Mouse (Mus musculus) kidney, embryonic 14.5 days (tissue): ENCODE results near the gene Adad2. TPM values are rescaled to one million over a fixed set of nuclear protein-coding genes. Genes with fewer than 3 reads are reported as not detected.

Experiments
- ATAC-seq: fragments of 200-750 bp; cut with Nextera tagmentation; 2 replicates; pipeline ENCODE4 v1.8.0; 2017; ENCODE audit warnings: moderate number of reproducible peaks, mild to moderate bottlenecking, moderate TSS enrichment, moderate library complexity; ENCODE audit not compliant: low FRiP score, low TSS enrichment
- H3K27ac ChIP-seq: fragments of 300-500 bp; sonication (generic); 2 replicates; pipeline ENCODE4 v1.5.1; 2014; ENCODE audit warnings: low read depth, mild to moderate bottlenecking, low read length, moderate library complexity, mixed read lengths
- H3K27me3 ChIP-seq: fragments of 300-500 bp; sonication (generic); 2 replicates; pipeline ENCODE4 v1.6.1; 2014; ENCODE audit warnings: mild to moderate bottlenecking, low read length; ENCODE audit not compliant: control insufficient read depth, insufficient read depth
- H3K36me3 ChIP-seq: fragments of 300-500 bp; sonication (generic); 2 replicates; pipeline ENCODE4 v1.6.1; 2014; ENCODE audit warnings: low read length, mixed read lengths; ENCODE audit not compliant: control insufficient read depth, insufficient read depth
- H3K4me1 ChIP-seq: fragments of 300-500 bp; sonication (generic); 2 replicates; pipeline ENCODE4 v1.6.1; 2014; ENCODE audit warnings: low read length, mixed read lengths; ENCODE audit not compliant: control insufficient read depth, insufficient read depth
- H3K4me2 ChIP-seq: fragments of 300-500 bp; sonication (generic); replicated peaks from 2 replicates; pipeline ENCODE4 v1.6.1; 2014; ENCODE audit warnings: low read depth, mild to moderate bottlenecking, low read length
- H3K4me3 ChIP-seq: fragments of 300-500 bp; sonication (generic); 2 replicates; pipeline ENCODE4 v1.5.1; 2014; ENCODE audit warnings: mild to moderate bottlenecking, low read length
- H3K9ac ChIP-seq: fragments of 300-500 bp; sonication (generic); 2 replicates; pipeline ENCODE4 v1.6.1; 2014; ENCODE audit warnings: low read depth, mild to moderate bottlenecking, low read length, moderate library complexity
- H3K9me3 ChIP-seq: fragments of 300-500 bp; sonication (generic); 2 replicates; pipeline ENCODE4 v1.6.1; 2016; ENCODE audit warnings: low read length; ENCODE audit not compliant: control insufficient read depth
- WGBS: fragments of 180-500 bp; shearing (Covaris S2); extraction: QIAGEN DNeasy Blood & Tissue Kit; methylation state at CpG from one replicate; pipeline ENCODE4 v1.1.7; 2014; 5-methylcytosine and 5-hydroxymethylcytosine counted together
- polyA plus RNA-seq: library from polyadenylated mRNA; unstranded; fragments of >200 nt; fragmentation: Nextera tagmentation; extraction: Ambion mirVana; gene quantifications from 2 replicates; pipeline ENCODE4 v1.2.1, GENCODE M21; 2014

The Adad2 gene
- polyA plus RNA-seq, 1 experiment from 2014 or later, result not detected

DNA sequence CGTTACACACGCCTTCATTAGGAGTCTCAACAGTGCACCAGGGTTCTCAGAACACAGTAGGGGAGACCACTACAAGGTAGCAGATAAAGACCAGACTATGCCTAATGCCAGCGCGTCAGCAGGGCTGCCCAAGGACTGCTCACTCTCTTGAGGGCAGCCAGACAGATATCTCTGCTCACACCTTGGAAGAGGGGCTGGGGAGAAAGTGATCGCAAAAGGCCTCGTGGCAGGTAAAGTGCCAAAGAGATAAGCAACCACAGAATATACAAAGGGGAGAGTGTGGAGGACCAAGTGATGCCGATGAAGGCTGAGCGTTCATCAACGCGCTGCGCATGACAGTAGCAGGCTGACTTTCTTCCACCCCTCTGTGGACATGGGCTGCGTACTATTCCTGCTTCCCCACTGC, 8.1 kb upstream of the Adad2 start:
- peaks cover 8% of the 10 kb centered on the region; the same call in 1 of the 2 replicates for H3K4me1 ChIP-seq
- peaks cover 30% of the 10 kb centered on the region for H3K36me3 ChIP-seq

DNA sequence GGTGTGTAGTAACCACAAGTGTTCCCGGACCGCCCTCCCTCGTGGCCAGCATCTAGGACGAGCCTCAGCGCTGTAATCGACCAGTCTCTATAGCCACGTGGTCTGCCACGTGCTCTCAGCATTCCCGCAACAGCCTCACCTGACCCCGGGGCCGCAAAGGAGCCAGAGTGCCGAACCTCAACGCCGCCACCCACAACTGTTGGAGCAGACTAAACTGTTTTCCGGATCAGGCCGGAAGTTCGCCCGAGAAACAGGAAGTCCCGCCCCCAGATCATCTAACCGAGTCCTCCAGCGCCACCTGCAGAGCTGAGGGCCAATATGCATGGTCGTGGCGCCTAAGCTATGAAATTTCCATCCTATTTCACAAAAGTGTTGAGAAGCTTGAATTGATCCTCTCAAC, 7.6 kb upstream of the Adad2 start, which contains the start of gene Taf1c:
Taf1c (minus strand) TSS at position 227 of the 400 bp plus-strand sequence.
- Histone ChIP-seq H3K4me3 (peak within 1 kb of the TSS; percentile 73), H3K36me3 (peaks cover 26% of the 10 kb centered on the region), H3K27ac (no peak within 1 kb of the TSS), H3K9me3 (no peaks in the 10 kb centered on the region), H3K27me3 (no peaks in the 10 kb centered on the region), H3K4me1 (peaks cover 8% of the 10 kb centered on the region; the same call in 1 of the 2 replicates), H3K4me2 (peak within 1 kb of the TSS; percentile 82), H3K9ac (peak within 1 kb of the TSS; percentile 75)
- peak; percentile 80 for ATAC-seq
- WGBS, result 1% methylated on average over 23 of the region's 23 CpGs

More for the DNA sequence above, 8.1 kb upstream of the Adad2 start:
- ATAC-seq, result no peak
- Histone ChIP-seq H3K9me3 (no peaks in the 10 kb centered on the region), H3K4me2 (peak overlapping the region; percentile 82), H3K9ac (peak overlapping the region; percentile 75), H3K27ac (no peak overlapping the region), H3K4me3 (peak overlapping the region; percentile 73), H3K27me3 (no peaks in the 10 kb centered on the region)
- 41% methylated on average over 12 of the region's 12 CpGs for WGBS

DNA sequence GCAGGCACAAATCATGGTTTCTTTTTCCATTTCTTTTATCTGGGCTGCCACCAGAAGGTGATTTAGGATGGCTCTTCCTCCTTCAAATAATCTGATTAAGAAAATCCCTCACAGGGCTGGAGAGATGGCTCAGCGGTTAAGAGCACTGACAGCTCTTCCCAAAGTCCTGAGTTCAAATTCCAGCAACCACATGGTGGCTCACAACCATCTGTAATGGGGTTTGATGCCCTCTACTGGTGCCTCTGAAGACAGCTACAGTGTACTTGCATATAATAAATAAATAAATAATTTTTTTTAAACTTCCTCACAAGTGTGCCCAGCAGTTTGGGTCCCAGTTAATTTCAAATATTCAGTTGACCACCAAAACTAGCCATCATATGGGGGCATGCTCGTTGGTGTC, 6.3 kb upstream of the Adad2 start:
- H3K9ac ChIP-seq, result no peak overlapping the region
- H3K9me3 ChIP-seq, result no peaks in the 10 kb centered on the region
- H3K4me1 ChIP-seq, result peaks cover 8% of the 10 kb centered on the region; the same call in 1 of the 2 replicates
- H3K4me3 ChIP-seq, result no peak overlapping the region
- H3K27ac ChIP-seq, result no peak overlapping the region
- no peaks in the 10 kb centered on the region for H3K27me3 ChIP-seq
- WGBS, result 81% methylated on average over 2 of the region's 2 CpGs
- H3K36me3 ChIP-seq, result peaks cover 14% of the 10 kb centered on the region
- ATAC-seq, result no peak
- H3K4me2 ChIP-seq, result no peak overlapping the region

DNA sequence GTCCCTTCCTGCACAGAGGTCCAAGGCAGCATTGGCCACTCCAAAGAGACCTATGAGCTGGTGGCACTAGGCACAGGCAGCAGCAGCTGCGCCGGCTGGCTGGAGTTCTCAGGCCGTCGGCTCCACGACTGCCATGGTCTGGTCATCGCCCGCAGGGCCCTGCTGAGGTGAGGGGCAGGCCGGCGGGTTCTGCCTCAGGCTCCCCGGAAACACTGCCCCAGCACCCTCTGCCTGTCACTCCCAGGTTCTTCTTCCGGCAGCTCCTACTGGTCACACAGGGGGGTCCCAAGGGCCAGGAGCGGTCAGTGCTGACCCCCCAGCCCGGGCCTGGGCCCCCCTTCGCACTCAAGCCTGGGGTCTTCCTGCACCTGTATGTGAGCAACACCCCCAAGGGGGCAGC, 2.5 kb downstream of the Adad2 start:
- WGBS, result 77% methylated on average over 13 of the region's 14 CpGs
- Histone ChIP-seq H3K4me1 (no peaks in the 10 kb centered on the region), H3K4me2 (no peak overlapping the region), H3K27me3 (no peaks in the 10 kb centered on the region), H3K9ac (no peak overlapping the region), H3K36me3 (no peaks in the 10 kb centered on the region), H3K9me3 (no peaks in the 10 kb centered on the region), H3K27ac (no peak overlapping the region), H3K4me3 (no peak overlapping the region)
- no peak for ATAC-seq

DNA sequence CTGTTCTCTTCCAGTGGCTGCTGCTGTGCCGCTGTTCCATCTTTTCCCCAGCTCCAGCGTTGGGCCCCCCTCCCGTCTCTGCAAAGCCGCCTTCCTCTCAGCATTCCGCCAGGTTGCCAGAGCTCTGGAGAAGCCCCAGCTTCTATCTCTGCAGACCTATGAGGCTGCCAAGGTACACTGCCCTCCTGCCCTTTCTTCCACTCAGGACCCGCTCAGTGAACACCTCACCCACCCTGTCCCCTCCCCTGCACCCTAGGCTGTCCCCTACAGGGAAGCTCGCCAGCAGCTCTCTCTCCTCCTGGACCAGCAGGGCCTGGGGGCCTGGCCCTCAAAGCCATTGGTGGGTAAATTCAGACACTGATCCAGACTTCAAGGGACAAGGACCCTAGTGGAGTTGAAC, 3.8 kb downstream of the Adad2 start:
- Histone ChIP-seq H3K27ac (no peak overlapping the region), H3K9me3 (no peaks in the 10 kb centered on the region), H3K4me3 (no peak overlapping the region), H3K9ac (no peak overlapping the region; the same call in 1 of the 2 replicates), H3K4me1 (no peaks in the 10 kb centered on the region), H3K27me3 (no peaks in the 10 kb centered on the region), H3K36me3 (no peaks in the 10 kb centered on the region), H3K4me2 (no peak overlapping the region)
- no peak for ATAC-seq
- 79% methylated on average over 7 of the region's 7 CpGs for WGBS

DNA sequence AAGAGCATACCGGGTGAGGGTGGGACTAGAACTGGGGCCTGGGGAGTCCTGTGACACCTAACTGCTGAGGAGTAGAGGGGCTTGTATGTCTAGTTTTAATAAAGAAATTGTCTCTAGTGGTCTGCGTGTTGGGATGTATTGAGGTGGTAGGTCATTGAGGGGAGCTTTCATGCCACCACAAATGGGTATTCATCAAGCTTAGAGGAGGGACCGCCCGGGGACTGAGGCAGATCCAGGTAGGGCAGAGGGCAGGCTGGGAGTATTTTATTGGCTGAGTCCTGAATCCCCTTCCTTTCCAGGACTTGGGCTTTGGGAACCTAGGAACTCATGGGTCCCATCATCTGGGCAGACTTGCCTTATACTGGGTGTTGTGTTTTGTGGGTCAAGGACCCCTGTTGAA, 4.3 kb downstream of the Adad2 start:
- ATAC-seq, result no peak
- H3K27ac ChIP-seq, result no peak overlapping the region

DNA sequence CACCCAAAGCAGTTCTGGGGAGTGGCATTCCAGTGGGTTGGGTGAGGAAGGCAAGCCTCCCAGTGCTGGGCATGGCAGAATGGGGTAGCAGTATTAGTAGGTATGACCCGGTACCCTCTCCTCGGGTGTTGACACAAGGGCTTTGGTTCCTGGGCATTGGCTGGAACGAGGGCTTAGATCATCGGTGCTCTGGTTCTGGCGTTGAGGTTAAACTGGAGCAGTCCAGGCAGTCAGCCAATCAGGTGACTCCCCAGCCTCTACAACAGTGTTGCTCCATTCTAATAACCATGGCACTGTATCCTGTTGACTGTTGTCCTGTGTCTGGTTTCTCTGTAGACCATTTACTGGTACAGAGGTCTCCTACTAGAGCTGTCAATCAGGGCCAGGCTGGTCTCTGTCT, 5.0 kb downstream of the Adad2 start:
- no peak overlapping the region for H3K9ac ChIP-seq
- no peak for ATAC-seq
- no peaks in the 10 kb centered on the region for H3K27me3 ChIP-seq
- no peaks in the 10 kb centered on the region for H3K36me3 ChIP-seq
- H3K4me1 ChIP-seq, result no peaks in the 10 kb centered on the region
- no peak overlapping the region for H3K27ac ChIP-seq
- H3K4me2 ChIP-seq, result no peak overlapping the region
- no peak overlapping the region for H3K4me3 ChIP-seq
- H3K9me3 ChIP-seq, result no peaks in the 10 kb centered on the region
- 84% methylated on average over 5 of the region's 5 CpGs for WGBS

More for the DNA sequence above, 4.3 kb downstream of the Adad2 start:
- no peaks in the 10 kb centered on the region for H3K4me1 ChIP-seq
- H3K27me3 ChIP-seq, result no peaks in the 10 kb centered on the region
- no peaks in the 10 kb centered on the region for H3K36me3 ChIP-seq
- H3K4me3 ChIP-seq, result no peak overlapping the region
- no peak overlapping the region; the same call in 1 of the 2 replicates for H3K9ac ChIP-seq
- no peaks in the 10 kb centered on the region for H3K9me3 ChIP-seq
- WGBS, result 93% methylated on average over 4 of the region's 4 CpGs
- no peak overlapping the region for H3K4me2 ChIP-seq

DNA sequence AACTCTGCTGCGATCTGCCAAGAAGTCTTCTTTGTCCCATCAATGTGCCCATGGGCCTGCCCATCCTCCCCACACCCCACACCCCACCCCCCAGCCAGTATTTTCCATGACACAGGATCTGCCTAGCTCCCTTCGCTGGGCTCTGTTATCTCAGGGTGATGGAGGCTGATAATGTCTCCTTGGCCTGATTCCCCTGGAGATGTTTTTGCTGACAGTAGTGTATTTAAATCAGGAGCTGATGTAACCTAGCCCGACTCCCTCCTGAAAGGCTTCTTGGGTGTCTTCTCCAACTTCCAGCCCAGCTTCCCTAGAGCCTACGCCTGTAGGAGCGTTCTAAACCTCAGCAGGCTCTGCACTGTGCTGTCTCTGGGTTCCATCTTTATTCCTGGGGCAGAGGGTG, 6.3 kb downstream of the Adad2 start:
- no peak for ATAC-seq
- Histone ChIP-seq H3K4me1 (no peaks in the 10 kb centered on the region), H3K9ac (no peak overlapping the region), H3K27me3 (no peaks in the 10 kb centered on the region), H3K27ac (no peak overlapping the region), H3K9me3 (no peaks in the 10 kb centered on the region), H3K36me3 (no peaks in the 10 kb centered on the region), H3K4me3 (no peak overlapping the region), H3K4me2 (no peak overlapping the region)
- 68% methylated on average over 5 of the region's 5 CpGs for WGBS

DNA sequence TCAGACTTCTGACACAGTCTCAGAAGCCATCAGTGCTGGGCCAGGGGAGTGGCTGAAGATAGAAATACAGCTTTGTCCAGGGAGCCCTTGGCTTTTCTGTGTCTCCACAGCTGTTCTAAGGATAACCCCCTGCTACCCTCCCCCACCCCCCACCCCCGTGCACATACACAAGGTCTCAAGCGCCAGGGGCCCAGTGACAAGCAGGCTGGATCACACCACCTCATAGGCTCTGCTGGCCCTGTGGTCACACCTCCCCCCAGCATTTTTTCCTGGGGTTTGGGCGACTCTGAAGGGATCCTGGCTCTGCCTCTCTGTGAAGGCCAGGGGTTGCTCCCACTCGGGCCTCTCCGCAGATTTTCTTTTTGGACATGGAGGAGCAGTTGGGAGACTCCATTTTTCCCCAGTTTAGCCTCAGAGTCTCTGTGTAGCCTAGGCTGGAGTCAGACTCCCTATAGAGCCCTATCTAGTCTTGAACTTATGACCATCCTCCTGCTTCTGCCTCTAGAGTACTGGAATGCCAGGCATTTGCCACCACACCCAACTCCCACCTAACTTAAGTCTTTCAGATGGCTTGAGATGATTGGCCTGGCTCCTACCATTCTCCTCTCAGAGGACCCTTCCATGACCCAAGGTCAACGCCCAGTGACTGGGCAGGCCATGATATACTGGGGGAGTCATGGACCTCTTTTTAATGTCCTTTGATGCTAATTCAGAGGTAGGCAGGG, 7.7 kb downstream of the Adad2 start:
- no peak for ATAC-seq
- 62% methylated on average over 6 of the region's 6 CpGs for WGBS
- H3K4me3 ChIP-seq, result no peak overlapping the region
- H3K4me1 ChIP-seq, result no peaks in the 10 kb centered on the region
- H3K9ac ChIP-seq, result no peak overlapping the region
- H3K4me2 ChIP-seq, result no peak overlapping the region
- H3K36me3 ChIP-seq, result no peaks in the 10 kb centered on the region
- no peaks in the 10 kb centered on the region for H3K27me3 ChIP-seq
- no peak overlapping the region for H3K27ac ChIP-seq
- no peaks in the 10 kb centered on the region for H3K9me3 ChIP-seq
